Mouse (Mus musculus): Measurements from ENCODE around the gene Usp11. TPM values are rescaled to one million over a fixed set of nuclear protein-coding genes. Genes with fewer than 3 reads are reported as not detected.

Usp11 gene
- total RNA-seq, 1 experiment from 2014 or later = 33.3 TPM

Other genes starting within 250 kb of the Usp11 start
- 3.3 and 7.5 TPM in 2 replicates for gene Rgn, start 154.1 kb upstream of the Usp11 start, total RNA-seq (2021)
- 36.6 and 44.7 TPM in 2 replicates for gene Rbm10, start 86.4 kb upstream of the Usp11 start, total RNA-seq (2021)
- gene Ndufb11, start 86.3 kb upstream of the Usp11 start, total RNA-seq (2021) = 325 and 354 TPM in 2 replicates
- 472 and 515 TPM in 2 replicates for gene Uba1, start 45.6 kb upstream of the Usp11 start, total RNA-seq (2021)
- 178 and 179 TPM in 2 replicates for gene Cdk16, start 16.0 kb upstream of the Usp11 start, total RNA-seq (2021)
- gene Araf, start 93.9 kb downstream of the Usp11 start, total RNA-seq (2021) = 135 and 142 TPM in 2 replicates
- gene Timp1, start 166.3 kb downstream of the Usp11 start, total RNA-seq (2021) = 29.4 and 31.1 TPM in 2 replicates
- 7.2 and 9.2 TPM in 2 replicates for gene Syn1, start 217.1 kb downstream of the Usp11 start, total RNA-seq (2021)
- 9.4 and 9.8 TPM in 2 replicates for gene Cfp, start 227.6 kb downstream of the Usp11 start, total RNA-seq (2021)
- 19.0 and 21.6 TPM in 2 replicates for gene Elk1, start 246.7 kb downstream of the Usp11 start, total RNA-seq (2021)

Measured in adrenal gland, postnatal 25 days (tissue).